In the genomic region with DNA sequence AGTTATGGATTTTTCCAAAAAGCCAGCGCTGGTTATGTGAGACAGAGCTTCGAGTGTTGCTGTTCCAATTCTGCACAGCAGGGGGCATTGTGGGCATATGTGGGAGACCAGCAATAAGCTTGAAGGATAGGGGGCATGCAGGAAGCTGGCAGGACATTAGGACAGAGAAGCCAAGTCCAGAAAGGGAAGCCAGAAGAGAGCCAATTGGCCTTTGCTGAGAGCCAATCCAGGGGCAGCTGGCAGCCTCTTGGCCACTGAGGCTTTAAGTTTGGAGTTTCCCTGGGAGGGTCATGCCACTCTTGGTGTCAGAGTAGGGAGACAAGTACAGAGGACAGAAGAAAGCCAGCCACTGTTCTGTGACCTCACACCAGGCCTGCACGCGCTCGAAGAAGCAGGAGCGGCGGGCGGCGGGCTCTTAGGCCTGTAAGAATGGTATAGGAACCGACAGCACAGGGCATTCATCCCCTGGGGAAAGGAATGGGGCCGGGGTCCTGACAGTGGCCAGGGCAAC, we compare ENCODE assay signal across 8 mouse cellular contexts. TPM values are rescaled to one million over a fixed set of nuclear protein-coding genes. Genes with fewer than 3 reads are reported as not detected.
DNase-seq lines count a peak whose midpoint lies in the region; ATAC-seq lines count a peak whose summit lies in the region.

No protein-coding gene starts in this region.

- DNase-seq in MN1 (ENCODE audit: low spot score): peak; percentile 90
- DNase-seq in cerebellum, adult 8-10 months: peak; percentile 86
- DNase-seq in hindbrain, embryonic 10.5 days (ENCODE audit: low spot score): peak; percentile 84
- DNase-seq in layer of hippocampus, adult 9-10 months (ENCODE audit: low spot score): peak; percentile 94
- DNase-seq in ovary, postnatal 10 days (ENCODE audit: low spot score): peak; percentile 71
- peak; percentile 81 for DNase-seq in thymus, postnatal 0 days (ENCODE audit: low spot score)

- no peaks in the 10 kb centered on the region for H3K27me3 ChIP-seq in hindbrain, embryonic 10.5 days (ENCODE audit: insufficient read depth, poor library complexity, severe bottlenecking)
- no peaks in the 10 kb centered on the region for H3K27me3 ChIP-seq in lung, embryonic 15.5 days

- no peak overlapping the region for H3K9ac ChIP-seq in lung, embryonic 15.5 days

- WGBS in hindbrain, embryonic 10.5 days: 76% methylated on average over 11 of the region's 11 CpGs
- 61% methylated on average over 11 of the region's 11 CpGs for WGBS in lung, embryonic 15.5 days

- H3K4me2 ChIP-seq in lung, embryonic 15.5 days: no peak overlapping the region

- ATAC-seq in frontal cortex, adult (ENCODE audit: low TSS enrichment): peak; percentile 89
- ATAC-seq in lung, embryonic 15.5 days (ENCODE audit: borderline replicate concordance, extremely low read depth, low FRiP score, low TSS enrichment): peak; percentile 89

- no peaks in the 10 kb centered on the region for H3K9me3 ChIP-seq in hindbrain, embryonic 10.5 days
- no peaks in the 10 kb centered on the region for H3K9me3 ChIP-seq in lung, embryonic 15.5 days

- no peak overlapping the region for H3K4me3 ChIP-seq in hindbrain, embryonic 10.5 days
- no peak overlapping the region for H3K4me3 ChIP-seq in lung, embryonic 15.5 days

- peak overlapping the region; percentile 62; the same call in 1 of the 2 replicates for H3K27ac ChIP-seq in hindbrain, embryonic 10.5 days
- H3K27ac ChIP-seq in lung, embryonic 15.5 days: peak overlapping the region; percentile 54

- H3K36me3 ChIP-seq in hindbrain, embryonic 10.5 days: peaks cover 31% of the 10 kb centered on the region
- H3K36me3 ChIP-seq in lung, embryonic 15.5 days: 0 out of 2 replicates have a peak, but pooled peaks cover 2% of the 10 kb centered on the region

- H3K4me1 ChIP-seq in hindbrain, embryonic 10.5 days (replicated peaks): peaks cover 6% of the 10 kb centered on the region; the same call in 1 of the 2 replicates
- peaks cover 6% of the 10 kb centered on the region for H3K4me1 ChIP-seq in lung, embryonic 15.5 days

RNA-seq across cellular contexts. Expression of a gene that starts 52.4 kb away (rescaled TPM):
- 22.8 and 23.4 TPM in 2 replicates for polyA plus RNA-seq in hindbrain, embryonic 10.5 days (2016; fragmentation: Nextera tagmentation; extraction: Ambion mirVana)
- polyA plus RNA-seq in lung, embryonic 15.5 days (2015; fragmentation: Nextera tagmentation; extraction: Ambion mirVana): 19.5 and 22.1 TPM in 2 replicates
- 5.6 and 6.9 TPM in 2 replicates for polyA plus RNA-seq in thymus, postnatal 0 days (2015; fragmentation: Nextera tagmentation; extraction: Ambion mirVana)
